ENCODE assay signal across 9 mouse cellular contexts in the genomic region with DNA sequence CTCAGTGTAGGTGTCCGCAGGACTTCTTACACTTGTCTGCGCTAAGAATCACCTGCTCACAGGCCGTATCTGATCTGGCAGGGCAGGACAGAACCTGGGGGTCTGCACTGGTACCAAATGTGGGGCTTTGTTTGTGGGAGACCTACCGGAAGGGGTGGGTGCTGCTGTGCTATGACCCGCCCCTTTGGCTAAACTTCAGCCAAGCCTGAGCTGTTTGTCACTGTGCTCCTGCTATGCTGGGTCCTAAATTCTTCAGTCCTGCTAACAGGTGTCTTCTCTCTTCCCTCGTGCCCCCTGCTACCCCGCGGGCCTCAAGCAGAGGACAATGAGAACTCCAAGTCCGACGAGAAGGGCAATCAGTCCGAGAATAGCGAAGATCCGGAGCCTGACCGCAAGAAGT.
DNase-seq lines count a peak whose midpoint lies in the region; ATAC-seq lines count a peak whose summit lies in the region.
"Had no signal": no experiment of that assay in that cellular context is flagged by ENCODE, and none has a peak within 500 bp of the region (broad histone marks: within the 10 kb centered on the region; RNA-seq: fewer than 3 reads in every experiment).

No protein-coding gene starts in this region.

- intact Hi-C loops in gastrocnemius, postnatal 14 days (cut with DNase I; ENCODE audit: low total_unique reads): no loop called here
- intact Hi-C loops in left cerebral cortex, postnatal 4 days (cut with DNase I): no loop called here

- peaks cover 9% of the 10 kb centered on the region for H3K4me1 ChIP-seq in liver, embryonic 11.5 days (replicated peaks; ENCODE audit: control insufficient read depth, insufficient read depth, low read length)
- peaks cover 9% of the 10 kb centered on the region; the same call in 1 of the 2 replicates for H3K4me1 ChIP-seq in forebrain, embryonic 11.5 days (replicated peaks; ENCODE audit: control insufficient read depth, insufficient read depth, low read length)
- peaks cover 33% of the 10 kb centered on the region for H3K4me1 ChIP-seq in limb, embryonic 10.5 days
- H3K4me1 ChIP-seq in neural tube, embryonic 14.5 days (ENCODE audit: control insufficient read depth, insufficient read depth, low read length): peaks cover 3% of the 10 kb centered on the region; the same call in 1 of the 2 replicates

- no peak for ATAC-seq in liver, embryonic 11.5 days (replicated peaks; ENCODE audit: low FRiP score)
- no peak for ATAC-seq in forebrain, embryonic 11.5 days (replicated peaks; ENCODE audit: low FRiP score)
- ATAC-seq in neural tube, embryonic 14.5 days (ENCODE audit: low read depth): no peak

- H3K4me2 ChIP-seq in liver, embryonic 11.5 days: peak overlapping the region; percentile 69
- peak overlapping the region; percentile 54 for H3K4me2 ChIP-seq in forebrain, embryonic 11.5 days (ENCODE audit: low read depth, low read length, severe bottlenecking)
- peak overlapping the region; percentile 55 for H3K4me2 ChIP-seq in neural tube, embryonic 14.5 days (ENCODE audit: low read depth, low read length)

- WGBS in liver, embryonic 11.5 days: 34% methylated on average over 14 of the region's 14 CpGs
- 30% methylated on average over 14 of the region's 14 CpGs for WGBS in forebrain, embryonic 11.5 days
- 36% methylated on average over 14 of the region's 14 CpGs for WGBS in limb, embryonic 10.5 days
- 31% methylated on average over 14 of the region's 14 CpGs for whole genome bisulfite sequencing in neural tube, embryonic 14.5 days

- no peaks in the 10 kb centered on the region for H3K36me3 ChIP-seq in liver, embryonic 11.5 days (ENCODE audit: control insufficient read depth, insufficient read depth, low read length)
- H3K36me3 ChIP-seq in forebrain, embryonic 11.5 days (ENCODE audit: control insufficient read depth, insufficient read depth, low read length): no peaks in the 10 kb centered on the region; the same call in 1 of the 2 replicates
- H3K36me3 ChIP-seq in limb, embryonic 10.5 days: no peaks in the 10 kb centered on the region
- no peaks in the 10 kb centered on the region for H3K36me3 ChIP-seq in neural tube, embryonic 14.5 days (ENCODE audit: control insufficient read depth, insufficient read depth, low read length)

- H3K4me3 ChIP-seq in liver, embryonic 11.5 days (ENCODE audit: low read depth, low read length): peak overlapping the region; percentile 40
- H3K4me3 ChIP-seq in forebrain, embryonic 11.5 days (ENCODE audit: low read depth, low read length): peak overlapping the region; percentile 19
- peak overlapping the region; percentile 49 for H3K4me3 ChIP-seq in limb, embryonic 10.5 days
- peak overlapping the region; percentile 36 for H3K4me3 ChIP-seq in neural tube, embryonic 14.5 days (ENCODE audit: low read depth, low read length)
- H3K4me3 ChIP-seq: myocyte had no signal

- H3K9me3 ChIP-seq in liver, embryonic 11.5 days (ENCODE audit: control insufficient read depth, low read length): no peaks in the 10 kb centered on the region
- no peaks in the 10 kb centered on the region for H3K9me3 ChIP-seq in forebrain, embryonic 11.5 days (ENCODE audit: control insufficient read depth, low read length)
- no peaks in the 10 kb centered on the region for H3K9me3 ChIP-seq in limb, embryonic 10.5 days (replicated peaks)
- H3K9me3 ChIP-seq in neural tube, embryonic 14.5 days (ENCODE audit: control insufficient read depth, low read length): no peaks in the 10 kb centered on the region

- H3K27me3 ChIP-seq in liver, embryonic 11.5 days (replicated peaks; ENCODE audit: control insufficient read depth, insufficient read depth, low read length): peaks cover 34% of the 10 kb centered on the region
- H3K27me3 ChIP-seq in forebrain, embryonic 11.5 days (ENCODE audit: control insufficient read depth, insufficient read depth, low read length): peaks cover 23% of the 10 kb centered on the region
- peaks cover 73% of the 10 kb centered on the region for H3K27me3 ChIP-seq in limb, embryonic 10.5 days (ENCODE audit: low read depth, poor library complexity, severe bottlenecking)
- H3K27me3 ChIP-seq in neural tube, embryonic 14.5 days (ENCODE audit: control insufficient read depth, insufficient read depth, low read length): peaks cover 14% of the 10 kb centered on the region

- H3K27ac ChIP-seq in liver, embryonic 11.5 days (ENCODE audit: low read depth, low read length): no peak overlapping the region
- H3K27ac ChIP-seq in forebrain, embryonic 11.5 days (ENCODE audit: low read depth, low read length): no peak overlapping the region
- 0 out of 2 replicates have a peak overlapping the region, but pooled peaks have one; percentile 51 for H3K27ac ChIP-seq in limb, embryonic 10.5 days
- H3K27ac ChIP-seq in neural tube, embryonic 14.5 days (ENCODE audit: low read depth, low read length): no peak overlapping the region

- H3K9ac ChIP-seq in liver, embryonic 11.5 days (ENCODE audit: low read depth, low read length): no peak overlapping the region
- peak overlapping the region; percentile 43 for H3K9ac ChIP-seq in forebrain, embryonic 11.5 days (ENCODE audit: low read length)
- no peak overlapping the region for H3K9ac ChIP-seq in neural tube, embryonic 14.5 days (replicated peaks; ENCODE audit: low read depth, low read length)

- DNase-seq in liver, embryonic 11.5 days (ENCODE audit: low spot score): peak; percentile 38
- no peak for DNase-seq in liver
- DNase-seq in forebrain, embryonic 11.5 days (ENCODE audit: low spot score): no peak
- DNase-seq in limb, embryonic 10.5 days (ENCODE audit: low spot score): no peak
- no peak for DNase-seq in gastrocnemius, postnatal 14 days
- DNase-seq in left cerebral cortex, postnatal 4 days: no peak
- no peak for DNase-seq in layer of hippocampus, postnatal 25 days (ENCODE audit: extremely low spot score in 1 of 2, low spot score in 1 of 2)
